Mouse (Mus musculus) spleen, adult 2 months (tissue): Measurements from ENCODE around the gene Nr5a2. TPM values are rescaled to one million over a fixed set of nuclear protein-coding genes. Genes with fewer than 3 reads are reported as not detected.

Source experiments
- DNase-seq, 2 experiments: peaks; one replicate each; pipeline versions ENCODE4 v3.0.0 to v3.0.0-alpha.2; 2012 to 2021; ENCODE audit warnings: low spot score in 2 of 2, low read depth in 1 of 2
- H3K27ac ChIP-seq: fragments of 200-500 bp; 2 replicates; pipeline ENCODE4 v1.5.1; 2012; ENCODE audit warnings: low read length, inconsistent platforms; ENCODE audit not compliant: insufficient read depth
- H3K27me3 ChIP-seq: fragments of 200-500 bp; 2 replicates; pipeline ENCODE4 v1.6.1; 2012; ENCODE audit warnings: mild to moderate bottlenecking, moderate library complexity, low read length, inconsistent platforms; ENCODE audit not compliant: control insufficient read depth, insufficient read depth
- H3K36me3 ChIP-seq: fragments of 200-500 bp; 2 replicates; pipeline ENCODE4 v1.6.1; 2012; ENCODE audit warnings: mild to moderate bottlenecking, low read length, inconsistent platforms; ENCODE audit not compliant: control insufficient read depth, insufficient read depth
- H3K4me1 ChIP-seq: fragments of 200-500 bp; 2 replicates; pipeline ENCODE4 v1.6.1; 2011; ENCODE audit warnings: inconsistent platforms; ENCODE audit not compliant: control insufficient read depth, insufficient read depth, insufficient read length
- H3K4me3 ChIP-seq: fragments of 200-500 bp; 2 replicates; pipeline ENCODE4 v1.5.1; 2011; ENCODE audit warnings: mild to moderate bottlenecking, inconsistent platforms; ENCODE audit not compliant: insufficient read depth, insufficient read length; ENCODE audit errors: extremely low read depth
- CTCF ChIP-seq: fragments of 200-500 bp; IDR thresholded peaks from 2 replicates; pipeline ENCODE4 v1.5.1; 2011; ENCODE audit warnings: mild to moderate bottlenecking, inconsistent platforms; ENCODE audit not compliant: insufficient read depth, insufficient read length, insufficient replicate concordance; ENCODE audit errors: extremely low read depth
- POLR2A ChIP-seq: fragments of 200-500 bp; IDR thresholded peaks from 2 replicates; pipeline ENCODE4 v1.6.1; 2011; ENCODE audit warnings: low read depth, low read length, inconsistent platforms
- WGBS: fragments of 180-500 bp; shearing (Covaris S2); methylation state at CpG from one replicate; pipeline ENCODE4 v1.1.7; 2018; 5-methylcytosine and 5-hydroxymethylcytosine counted together
- polyA plus RNA-seq: library from polyadenylated mRNA; depleted of rRNA; stranded (reverse); fragments of >200 nt; gene quantifications from 2 replicates; pipeline ENCODE4 v1.2.3, GENCODE M21; 2012

Gene Nr5a2
- polyA plus RNA-seq, 1 experiment = 0.22 TPM

DNA sequence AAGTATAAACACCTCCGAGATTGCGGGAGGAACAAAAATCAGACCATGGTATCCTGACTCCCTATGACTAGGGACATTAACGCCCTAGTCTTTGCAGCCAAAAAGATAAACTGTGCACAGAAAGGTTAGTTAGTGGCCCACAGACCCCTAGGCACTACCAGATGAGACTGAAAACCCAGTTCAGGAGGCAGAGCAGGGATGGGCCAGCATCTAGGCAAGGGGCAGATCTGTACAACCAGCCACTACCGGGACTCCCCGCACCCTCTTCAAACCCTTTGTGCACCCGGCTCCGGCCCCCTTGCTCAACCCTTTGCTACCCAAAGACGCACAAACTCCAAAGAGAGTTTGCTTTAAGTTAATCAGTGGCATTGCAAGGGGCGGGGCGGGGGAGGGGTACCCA is 14.4 kb downstream of the Nr5a2 start:
- no peaks in the 10 kb centered on the region for H3K4me1 ChIP-seq
- 9% methylated on average over 10 of the region's 10 CpGs for WGBS
- peaks cover 14% of the 10 kb centered on the region for H3K27me3 ChIP-seq
- no peak for TF ChIP-seq CTCF
- no peak for TF ChIP-seq POLR2A
- no peak for DNase-seq
- H3K36me3 ChIP-seq = no peaks in the 10 kb centered on the region
- no peak overlapping the region for H3K27ac ChIP-seq
- no peak overlapping the region for H3K4me3 ChIP-seq

DNA sequence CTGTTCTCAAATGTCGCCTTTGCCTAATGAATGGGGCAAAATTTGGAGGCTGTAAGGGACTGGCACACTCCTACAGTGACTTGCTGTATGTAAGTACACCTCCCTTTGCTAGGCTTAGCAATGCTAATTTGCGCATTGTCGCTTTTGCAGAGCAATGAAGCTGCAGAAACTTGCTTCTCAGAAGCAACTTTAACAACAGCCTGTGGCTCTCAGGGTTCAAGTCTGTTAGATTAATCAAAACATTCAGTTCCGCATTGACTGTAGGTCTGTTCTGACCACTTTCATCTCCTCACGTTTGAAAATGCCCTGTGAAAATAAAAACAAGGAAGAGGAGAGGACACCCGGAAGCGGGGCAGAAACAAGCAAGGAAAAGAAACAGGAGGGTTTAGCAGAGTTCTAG is 14.8 kb downstream of the Nr5a2 start:
- DNase-seq = no peak
- no peak overlapping the region for H3K4me3 ChIP-seq
- H3K27ac ChIP-seq = no peak overlapping the region
- H3K36me3 ChIP-seq = no peaks in the 10 kb centered on the region
- TF ChIP-seq POLR2A = no peak
- TF ChIP-seq CTCF = no peak
- peaks cover 14% of the 10 kb centered on the region for H3K27me3 ChIP-seq
- H3K4me1 ChIP-seq = no peaks in the 10 kb centered on the region
- WGBS = 22% methylated on average over 7 of the region's 7 CpGs

DNA sequence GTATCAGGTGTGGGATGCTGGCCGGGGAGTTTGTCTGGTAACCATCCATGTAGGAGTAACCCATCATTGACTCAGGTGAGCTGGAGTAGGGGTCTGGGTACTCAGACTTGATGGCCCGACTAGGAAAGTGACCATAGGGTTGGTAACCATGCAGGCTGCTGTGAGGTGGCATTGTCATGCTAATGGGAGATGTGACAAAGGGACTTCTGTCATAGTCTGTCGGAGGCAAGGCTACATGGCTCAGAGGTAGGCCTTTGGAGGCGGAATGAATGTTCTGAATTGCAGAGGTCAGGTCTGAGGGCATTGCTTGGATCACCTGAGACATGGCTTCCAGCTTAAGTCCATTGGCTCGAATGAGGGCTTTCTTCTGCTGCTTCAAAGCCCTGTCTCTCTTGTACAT is 19.6 kb downstream of the Nr5a2 start:
- Histone ChIP-seq H3K4me3 (no peak overlapping the region), H3K4me1 (no peaks in the 10 kb centered on the region), H3K27ac (no peak overlapping the region), H3K27me3 (no peaks in the 10 kb centered on the region), H3K36me3 (no peaks in the 10 kb centered on the region)
- TF ChIP-seq POLR2A (no peak), CTCF (no peak)
- DNase-seq = no peak
- WGBS = 86% methylated on average over 5 of the region's 5 CpGs

DNA sequence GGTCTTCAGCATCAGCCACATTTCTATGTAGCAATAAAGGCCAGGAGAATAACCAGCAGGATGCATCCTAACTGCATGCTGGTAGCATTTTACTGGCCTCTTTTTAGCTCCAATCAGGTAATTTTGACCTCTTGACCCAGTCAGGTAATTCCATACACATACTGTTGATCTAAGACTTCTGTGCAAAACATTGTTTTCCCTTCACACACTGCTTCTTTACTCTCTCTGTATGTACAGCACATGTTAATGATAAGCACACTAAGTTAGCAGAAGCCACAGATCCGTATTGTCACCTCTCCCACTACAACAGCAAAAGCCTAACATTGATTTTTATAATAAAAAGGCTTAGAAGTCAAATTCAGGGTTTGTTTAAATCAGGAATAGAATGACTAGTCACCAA is 21.0 kb downstream of the Nr5a2 start:
- H3K36me3 ChIP-seq = no peaks in the 10 kb centered on the region
- H3K4me3 ChIP-seq = no peak overlapping the region
- TF ChIP-seq POLR2A = no peak
- TF ChIP-seq CTCF = no peak
- H3K27me3 ChIP-seq = no peaks in the 10 kb centered on the region
- H3K27ac ChIP-seq = no peak overlapping the region
- 75% methylated on average over 1 of the region's 1 CpGs for WGBS
- DNase-seq = no peak
- no peaks in the 10 kb centered on the region for H3K4me1 ChIP-seq

DNA sequence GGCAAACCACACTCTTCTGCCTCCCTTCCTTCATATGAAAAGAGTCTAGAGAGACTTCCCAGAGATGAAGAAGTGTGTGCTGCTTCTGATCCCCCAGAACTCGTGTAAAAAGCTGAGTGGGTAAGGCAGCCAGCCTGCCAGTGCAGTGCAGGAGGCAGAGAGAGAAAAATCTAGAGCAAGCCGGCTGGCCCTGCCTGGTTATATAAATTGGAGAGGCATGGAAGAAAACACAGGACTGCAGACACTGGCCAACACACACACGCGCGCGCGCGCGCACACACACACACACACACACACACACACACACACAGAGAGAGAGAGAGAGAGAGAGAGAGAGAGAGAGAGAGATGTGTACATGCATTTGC is 24.3 kb downstream of the Nr5a2 start:
- Histone ChIP-seq H3K27ac (no peak overlapping the region), H3K4me1 (no peaks in the 10 kb centered on the region), H3K36me3 (no peaks in the 10 kb centered on the region), H3K27me3 (no peaks in the 10 kb centered on the region), H3K4me3 (no peak overlapping the region)
- no peak for DNase-seq
- WGBS = 89% methylated on average over 9 of the region's 9 CpGs
- TF ChIP-seq CTCF (no peak), POLR2A (no peak)

DNA sequence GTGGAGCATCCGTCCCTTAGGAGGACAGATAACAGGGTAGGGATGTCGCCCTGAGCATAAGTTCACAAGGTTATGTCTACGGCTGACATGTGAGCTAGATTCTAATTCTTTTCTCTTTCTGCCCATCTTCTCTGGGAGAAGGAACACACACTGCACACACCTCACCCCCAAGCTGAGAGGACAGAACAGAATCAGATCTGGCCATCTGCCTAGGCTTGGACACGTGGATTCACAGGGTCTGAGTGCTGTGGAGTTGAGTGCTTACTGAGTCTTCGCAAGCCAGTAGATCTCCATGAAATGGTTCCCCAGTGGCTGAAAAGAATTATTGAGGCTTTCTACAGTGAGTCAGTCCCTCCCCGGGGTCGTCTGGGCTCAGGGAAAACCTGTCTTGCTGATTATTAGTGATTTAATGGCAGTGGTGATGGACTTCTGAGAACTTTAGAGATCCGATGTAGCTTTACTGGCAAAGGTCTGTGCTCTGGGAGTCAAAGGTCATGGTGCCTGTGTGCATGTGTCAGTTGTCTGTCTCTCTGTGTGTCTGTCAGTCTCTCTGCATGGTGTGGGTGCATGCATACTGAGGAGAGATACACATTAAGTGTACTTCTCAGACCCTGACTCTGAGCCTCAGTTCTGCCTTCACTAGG is 24.8 kb downstream of the Nr5a2 start:
- H3K27me3 ChIP-seq = no peaks in the 10 kb centered on the region
- DNase-seq = no peak
- H3K4me1 ChIP-seq = no peaks in the 10 kb centered on the region
- TF ChIP-seq POLR2A (no peak), CTCF (no peak)
- no peak overlapping the region for H3K4me3 ChIP-seq
- H3K36me3 ChIP-seq = no peaks in the 10 kb centered on the region
- WGBS = 80% methylated on average over 8 of the region's 8 CpGs
- H3K27ac ChIP-seq = no peak overlapping the region

DNA sequence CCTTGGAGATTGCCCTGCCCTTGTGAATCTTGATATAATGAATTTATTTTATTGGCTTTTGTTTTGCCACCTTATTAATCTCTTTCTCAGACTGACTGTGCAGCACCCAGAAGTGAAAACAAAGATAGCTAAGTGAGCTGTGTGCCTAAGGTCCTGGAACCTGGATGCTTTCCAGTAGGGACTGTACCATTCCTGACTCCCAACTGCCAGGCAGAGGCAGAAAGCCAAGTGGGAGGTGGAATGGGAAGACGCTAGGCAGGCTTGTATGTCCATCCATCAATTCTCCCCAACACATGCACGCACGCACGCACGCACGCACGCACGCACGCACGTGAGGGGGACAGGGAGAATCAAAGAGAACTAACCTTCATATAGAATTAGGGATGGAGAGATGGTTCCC is 26.2 kb downstream of the Nr5a2 start:
- Histone ChIP-seq H3K4me3 (no peak overlapping the region), H3K4me1 (no peaks in the 10 kb centered on the region), H3K36me3 (no peaks in the 10 kb centered on the region), H3K27ac (no peak overlapping the region), H3K27me3 (no peaks in the 10 kb centered on the region)
- WGBS = 96% methylated on average over 10 of the region's 10 CpGs
- DNase-seq = no peak
- TF ChIP-seq CTCF = no peak
- no peak for TF ChIP-seq POLR2A
